Mouse (Mus musculus) C2C12 (cell line): ENCODE measurements around the gene Arhgap15. TPM values are rescaled to one million over a fixed set of nuclear protein-coding genes. Genes with fewer than 3 reads are reported as not detected.

Experiments used
- H3K27me3 ChIP-seq: one replicate; pipeline ENCODE4 v1.6.1; 2011; ENCODE audit not compliant: control insufficient read depth, insufficient read depth, insufficient read length
- H3K36me3 ChIP-seq: one replicate; pipeline ENCODE4 v1.6.1; 2011; ENCODE audit not compliant: control insufficient read depth, insufficient read depth
- H3K4me3 ChIP-seq: one replicate; pipeline ENCODE4 v1.5.1; 2011; ENCODE audit warnings: mild to moderate bottlenecking, control low read depth; ENCODE audit not compliant: poor library complexity, insufficient read depth, severe bottlenecking
- H3K79me2 ChIP-seq: one replicate; pipeline ENCODE4 v1.6.1; 2011; ENCODE audit not compliant: control insufficient read depth, insufficient read depth
- H3K79me3 ChIP-seq: one replicate; pipeline ENCODE4 v1.6.1; 2011; ENCODE audit warnings: low read depth, control low read depth
- H3ac ChIP-seq: one replicate; pipeline ENCODE3; 2011; ENCODE audit warnings: low read depth; ENCODE audit not compliant: control insufficient read depth, insufficient read length
- CEBPB ChIP-seq: IDR thresholded peaks from one replicate; pipeline ENCODE4 v1.6.1; 2011; ENCODE audit warnings: low read depth, mild to moderate bottlenecking, control low read depth, moderate library complexity
- CTCF ChIP-seq: IDR thresholded peaks from one replicate; pipeline ENCODE4 v1.5.1; 2011; ENCODE audit not compliant: control insufficient read depth, insufficient read depth, insufficient read length
- FOSL1 ChIP-seq: IDR thresholded peaks from one replicate; pipeline ENCODE4 v1.8.0; 2011; ENCODE audit warnings: mild to moderate bottlenecking, low read length; ENCODE audit not compliant: poor library complexity, insufficient read depth, severe bottlenecking
- MAX ChIP-seq: IDR thresholded peaks from one replicate; pipeline ENCODE4 v1.6.1; 2011; ENCODE audit warnings: mild to moderate bottlenecking, control low read depth
- MYOD1 ChIP-seq: IDR thresholded peaks from one replicate; pipeline ENCODE4 v1.6.1; 2011; ENCODE audit warnings: low read depth; ENCODE audit not compliant: control insufficient read depth, insufficient read length
- MYOG ChIP-seq: IDR thresholded peaks from one replicate; pipeline ENCODE4 v1.6.1; 2011; ENCODE audit not compliant: control insufficient read depth, insufficient read length; ENCODE audit errors: extremely low read depth
- USF1 ChIP-seq: IDR thresholded peaks from one replicate; pipeline ENCODE4 v1.6.1; 2011; ENCODE audit warnings: low read depth, mild to moderate bottlenecking, control low read depth, moderate library complexity
- polyA plus RNA-seq: library from polyadenylated mRNA; unstranded; fragments of >200 nt; fragmentation: generic; extraction: Trizol; gene quantifications from one replicate; pipeline ENCODE4 v1.2.1, GENCODE M21; 2012; ENCODE audit warnings: missing spikeins

Gene Arhgap15
- polyA plus RNA-seq, 1 experiment = not detected

- no peaks in the 10 kb centered on the region for H3K36me3 ChIP-seq
- H3K79me3 ChIP-seq = no peaks in the 10 kb centered on the region
- TF ChIP-seq USF1 (no peak), MYOD1 (no peak), CTCF (no peak), CEBPB (no peak), MAX (no peak), FOSL1 (no peak), MYOG (no peak)
Observed at GRCm38 (mm10) chr2:44129533-44129932, 380.9 kb downstream of the Arhgap15 start.

GRCm38 (mm10) chr2:44131271-44131670, 382.6 kb downstream of the Arhgap15 start:
- Histone ChIP-seq H3K27me3 (no peaks in the 10 kb centered on the region), H3K4me3 (no peak overlapping the region), H3K79me3 (no peaks in the 10 kb centered on the region), H3ac (no peak overlapping the region), H3K79me2 (no peaks in the 10 kb centered on the region), H3K36me3 (no peaks in the 10 kb centered on the region)
- TF ChIP-seq MYOD1 = no peak
- no peak for TF ChIP-seq MAX
- no peak for TF ChIP-seq CTCF
- TF ChIP-seq CEBPB = no peak
- no peak for TF ChIP-seq MYOG
- no peak for TF ChIP-seq FOSL1
- TF ChIP-seq USF1 = no peak

More at GRCm38 (mm10) chr2:44129533-44129932, 380.9 kb downstream of the Arhgap15 start:
- no peaks in the 10 kb centered on the region for H3K79me2 ChIP-seq
- H3K4me3 ChIP-seq = no peak overlapping the region
- no peak overlapping the region for H3ac ChIP-seq
- no peaks in the 10 kb centered on the region for H3K27me3 ChIP-seq

- TF ChIP-seq FOSL1 (no peak), MAX (no peak), CTCF (no peak), MYOD1 (no peak), USF1 (no peak), CEBPB (no peak), MYOG (no peak)
- Histone ChIP-seq H3K36me3 (no peaks in the 10 kb centered on the region), H3K4me3 (no peak overlapping the region), H3ac (no peak overlapping the region), H3K79me3 (no peaks in the 10 kb centered on the region), H3K27me3 (no peaks in the 10 kb centered on the region), H3K79me2 (no peaks in the 10 kb centered on the region)
Observed at GRCm38 (mm10) chr2:44134796-44135195, 386.2 kb downstream of the Arhgap15 start.

GRCm38 (mm10) chr2:44140455-44140854, 391.8 kb downstream of the Arhgap15 start:
- Histone ChIP-seq H3K36me3 (no peaks in the 10 kb centered on the region), H3K79me2 (no peaks in the 10 kb centered on the region), H3ac (no peak overlapping the region), H3K79me3 (no peaks in the 10 kb centered on the region), H3K4me3 (no peak overlapping the region), H3K27me3 (no peaks in the 10 kb centered on the region)
- TF ChIP-seq CEBPB (no peak), MYOG (no peak), USF1 (no peak), CTCF (no peak), MYOD1 (no peak)

- H3K79me3 ChIP-seq = no peaks in the 10 kb centered on the region
- no peak overlapping the region for H3ac ChIP-seq
- no peak overlapping the region for H3K4me3 ChIP-seq
- no peak for TF ChIP-seq MYOD1
- no peak for TF ChIP-seq MAX
- no peak for TF ChIP-seq CTCF
- no peak for TF ChIP-seq MYOG
- no peak for TF ChIP-seq USF1
- TF ChIP-seq CEBPB = no peak
- TF ChIP-seq FOSL1 = no peak
- no peaks in the 10 kb centered on the region for H3K36me3 ChIP-seq
- no peaks in the 10 kb centered on the region for H3K79me2 ChIP-seq
- no peaks in the 10 kb centered on the region for H3K27me3 ChIP-seq
Observed at GRCm38 (mm10) chr2:44142152-44142551, 393.5 kb downstream of the Arhgap15 start.

GRCm38 (mm10) chr2:44142611-44143010, 394.0 kb downstream of the Arhgap15 start:
- no peaks in the 10 kb centered on the region for H3K27me3 ChIP-seq
- H3K79me3 ChIP-seq = no peaks in the 10 kb centered on the region
- TF ChIP-seq CTCF (no peak), CEBPB (no peak), FOSL1 (no peak), USF1 (no peak), MAX (no peak), MYOD1 (no peak), MYOG (no peak)
- no peaks in the 10 kb centered on the region for H3K36me3 ChIP-seq
- no peaks in the 10 kb centered on the region for H3K79me2 ChIP-seq
- no peak overlapping the region for H3ac ChIP-seq
- no peak overlapping the region for H3K4me3 ChIP-seq
